Comparison of ENCODE assay signal across 17 mouse cellular contexts in genomic region chr7:110008513-110008912, GRCm38 (mm10).
"Had no signal": no experiment of that assay in that cellular context is flagged by ENCODE, and none has a peak within 500 bp of the region (broad histone marks: within the 10 kb centered on the region; RNA-seq: fewer than 3 reads in every experiment).

No protein-coding gene starts in this region.

- H3K4me3 ChIP-seq: kidney, embryonic 15.5 days; left cerebral cortex, adult 2 months; liver, embryonic 15.5 days; midbrain, embryonic 10.5 days; midbrain, embryonic 13.5 days had no signal

- H3K9me3 ChIP-seq: kidney, embryonic 15.5 days; liver, embryonic 15.5 days; midbrain, embryonic 10.5 days; midbrain, embryonic 13.5 days had no signal

- H3K4me1 ChIP-seq: kidney, embryonic 15.5 days; midbrain, embryonic 10.5 days; midbrain, embryonic 13.5 days had no signal

- H3K9ac ChIP-seq: kidney, embryonic 15.5 days; liver, embryonic 15.5 days; midbrain, embryonic 13.5 days had no signal

- H3K27me3 ChIP-seq: kidney, embryonic 15.5 days; midbrain, embryonic 13.5 days had no signal

- H3K36me3 ChIP-seq: kidney, embryonic 15.5 days; liver, embryonic 15.5 days; midbrain, embryonic 10.5 days; midbrain, embryonic 13.5 days had no signal

- ATAC-seq: midbrain, embryonic 13.5 days; midbrain, embryonic 16.5 days had no signal

- DNase-seq: kidney, adult 11 months; kidney, postnatal 10 days; layer of hippocampus, postnatal 36 days; lung, adult 2 months; lung, postnatal 14 days; lung, postnatal 4 days; right cerebral cortex, postnatal 4 days; thymus, adult 2 months; thymus, postnatal 14 days; thymus, postnatal 4 days had no signal

- H3K27ac ChIP-seq: kidney, embryonic 15.5 days; left cerebral cortex, adult 2 months; liver, embryonic 15.5 days; midbrain, embryonic 10.5 days; midbrain, embryonic 13.5 days; stomach, postnatal 0 days had no signal

- H3K4me2 ChIP-seq: kidney, embryonic 15.5 days; liver, embryonic 15.5 days; midbrain, embryonic 13.5 days had no signal
